Mouse (Mus musculus) natural killer cell, adult 2 months (primary cell): ENCODE results near the gene Reg3g.
"Not testable (repeated sequence)": the region's sequence is repeated elsewhere in the genome, so short reads cannot be mapped to it uniquely, and the experiment has no call there.

Experiments used
- DNase-seq, 2 experiments: peaks; one replicate each; pipeline ENCODE4 v3.0.0; 2022; ENCODE audit warnings: low spot score in 2 of 2

Reg3g gene

GRCm38 (mm10) chr6:78468772-78469171 is at the start of gene Reg3g:
Gene Reg3g, minus strand, starts transcription at chr6:78468872.
- no peak for DNase-seq

DNA sequence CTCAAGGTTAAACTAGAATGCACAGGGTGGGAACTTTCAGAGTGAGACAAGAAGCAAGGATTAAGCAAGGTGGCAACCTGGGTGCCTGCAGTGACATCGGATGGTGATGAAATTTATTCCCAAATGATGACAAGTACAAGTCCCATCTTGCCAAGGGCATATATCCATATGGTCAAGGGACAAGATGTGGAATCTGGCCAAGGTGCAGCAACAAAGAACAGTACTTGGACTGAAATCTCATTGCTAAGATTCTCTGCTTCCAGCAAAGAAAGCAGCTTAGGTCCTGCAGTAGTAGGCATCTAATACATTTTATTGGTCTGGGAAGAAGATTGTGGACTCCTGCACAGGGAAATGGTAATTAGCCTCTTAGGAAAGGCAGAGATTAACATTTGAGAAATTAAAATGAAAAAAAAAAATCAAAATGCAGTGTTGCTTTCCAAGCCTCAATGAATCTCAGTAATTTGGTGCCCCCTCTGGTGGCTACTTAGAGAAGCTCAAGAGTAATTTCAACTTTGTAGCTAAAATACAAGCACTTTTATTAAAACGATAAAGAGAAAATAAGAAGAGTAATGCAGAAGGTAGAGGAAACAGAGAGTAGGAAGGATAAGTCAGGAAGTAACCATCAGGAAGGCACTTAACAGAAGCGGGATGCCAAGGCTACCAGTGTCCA is 47.2 kb upstream of the Reg3g start:
- no peak for DNase-seq

DNA sequence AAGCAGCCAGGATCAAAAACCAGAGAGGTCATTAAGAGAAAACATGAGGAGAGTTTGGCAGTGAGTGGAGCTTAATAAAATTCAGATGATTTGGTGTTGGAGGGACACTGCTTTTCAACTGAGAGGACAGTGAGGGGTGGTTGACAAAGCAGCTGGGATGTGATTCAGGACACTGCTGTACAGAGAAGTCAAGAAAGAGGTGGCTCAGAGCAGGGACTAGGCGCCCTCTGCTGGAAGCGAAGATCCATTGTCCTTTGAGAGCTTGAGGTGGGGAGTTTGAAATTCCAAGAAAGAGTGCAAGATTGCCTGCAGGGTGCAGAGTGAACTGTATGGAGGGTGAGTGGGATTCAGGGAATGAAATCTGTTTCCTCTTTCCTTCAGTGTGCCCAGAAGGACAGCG is 44.2 kb upstream of the Reg3g start:
- DNase-seq = no peak

DNA sequence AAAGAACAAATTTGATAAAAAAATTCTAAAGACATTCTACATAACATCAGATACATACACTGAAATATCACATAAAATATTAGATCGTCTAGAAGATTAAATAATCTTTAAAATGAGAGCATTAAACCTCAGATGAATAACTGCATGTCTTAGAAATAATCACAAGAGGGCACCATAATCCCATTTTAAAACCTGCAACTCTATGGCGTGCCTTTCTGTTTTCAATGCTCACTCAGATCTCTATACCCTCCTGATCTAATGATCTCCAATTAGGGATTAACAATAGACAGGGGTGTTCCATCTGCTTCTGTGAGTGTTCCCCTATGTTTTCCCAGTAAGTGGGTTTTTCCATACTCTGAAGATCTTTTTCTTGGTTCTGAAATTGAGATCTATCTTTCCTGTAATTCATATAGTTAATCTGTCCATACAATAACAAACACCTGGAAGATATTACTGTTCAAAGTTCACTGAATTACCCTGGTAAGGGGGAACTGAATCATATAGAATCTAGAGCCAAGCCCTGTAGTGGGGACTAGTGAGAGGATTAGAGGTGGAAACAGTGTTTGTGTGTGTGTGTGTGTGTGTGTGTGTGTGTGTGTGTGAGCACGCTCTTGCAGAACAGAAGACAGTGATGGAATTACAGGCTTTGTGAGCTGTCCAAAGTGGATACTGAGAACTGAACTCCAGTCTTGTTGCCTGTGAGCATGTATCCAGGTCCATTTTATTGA is 41.7 kb upstream of the Reg3g start:
- no peak for DNase-seq

GRCm38 (mm10) chr6:78505745-78506144 is 37.1 kb upstream of the Reg3g start:
- DNase-seq = no peak

DNA sequence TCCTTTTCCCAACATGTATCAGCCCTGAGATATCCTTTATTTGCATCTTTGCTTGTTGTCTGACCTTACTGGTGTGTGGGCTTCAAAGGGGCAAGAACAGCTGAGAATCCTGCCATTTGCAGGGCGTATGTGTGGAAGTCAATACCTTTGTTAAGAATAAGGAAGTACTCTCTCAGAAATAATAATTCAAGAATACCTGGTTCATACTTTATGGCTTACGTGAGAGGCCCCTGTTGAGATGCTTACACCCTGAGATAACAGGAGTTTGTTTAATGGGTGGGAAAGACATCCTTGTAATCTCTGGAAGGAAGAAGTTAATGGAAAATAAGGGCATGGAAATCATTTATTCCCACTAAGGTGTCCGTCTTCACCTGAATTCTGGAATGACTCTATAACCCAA is 26.0 kb upstream of the Reg3g start:
- DNase-seq = no peak

GRCm38 (mm10) chr6:78469287-78469686 is 615 bp upstream of the Reg3g start:
- DNase-seq = no peak

GRCm38 (mm10) chr6:78463266-78463665 is 5.4 kb downstream of the Reg3g start:
- no peak for DNase-seq

GRCm38 (mm10) chr6:78462360-78462759 is 6.3 kb downstream of the Reg3g start:
- DNase-seq = no peak

GRCm38 (mm10) chr6:78460191-78460825 is 8.4 kb downstream of the Reg3g start:
- no peak for DNase-seq

DNA sequence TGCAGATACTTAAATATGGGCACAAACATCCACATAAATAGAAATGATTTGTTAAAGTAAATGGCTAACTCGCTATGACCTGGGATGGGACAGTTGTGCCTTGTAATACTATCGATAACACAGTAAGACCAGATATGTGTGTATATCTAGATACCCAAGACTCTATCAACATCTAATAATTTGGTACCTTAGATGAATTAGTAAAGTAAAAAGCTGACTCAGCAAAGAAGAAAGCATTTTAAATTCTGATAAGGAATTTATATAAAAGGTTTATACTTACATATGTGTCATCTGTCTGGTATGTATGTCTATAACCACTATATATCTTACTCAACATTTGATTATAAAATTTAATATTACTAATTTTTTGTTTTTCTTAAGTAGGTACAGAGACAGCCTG is 15.9 kb downstream of the Reg3g start:
- no peak for DNase-seq

- DNase-seq = no peak
Observed at GRCm38 (mm10) chr6:78448409-78448808, 20.3 kb downstream of the Reg3g start.

DNA sequence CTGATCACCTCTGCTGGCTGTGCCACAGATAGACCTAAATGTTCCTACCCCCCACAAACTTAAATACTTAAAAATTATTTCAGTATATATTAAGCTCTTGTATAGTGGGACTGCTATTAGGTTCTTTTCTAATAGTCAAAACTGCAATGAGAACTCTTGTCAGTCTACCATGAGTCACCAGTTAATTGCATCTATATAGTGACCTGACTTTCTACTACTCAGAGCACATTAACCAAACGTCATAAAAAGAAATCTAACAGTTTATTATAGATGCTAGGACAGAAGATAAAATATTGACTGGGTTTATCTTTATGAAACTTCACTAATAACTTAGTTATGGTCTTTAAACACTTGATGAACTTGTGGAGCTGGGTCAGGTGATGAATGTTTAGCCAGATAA is 21.5 kb downstream of the Reg3g start:
- no peak for DNase-seq

- DNase-seq = no peak
Observed at GRCm38 (mm10) chr6:78425497-78425896, 43.2 kb downstream of the Reg3g start.

- DNase-seq = not testable (repeated sequence)
Observed at GRCm38 (mm10) chr6:78422411-78422810, 46.3 kb downstream of the Reg3g start, which contains the start of gene Reg1. Gene Reg1, plus strand, starts transcription at chr6:78422711.
